Mouse (Mus musculus): ENCODE measurements around the gene Tnni2. TPM values are rescaled to one million over a fixed set of nuclear protein-coding genes. Genes with fewer than 3 reads are reported as not detected.

The Tnni2 gene
- polyA plus RNA-seq, 1 experiment from 2014 or later: 3.3 TPM

Other genes starting within 250 kb of the Tnni2 start
- gene Krtap5-3, start 240.4 kb upstream of the Tnni2 start, polyA plus RNA-seq (2016; fragmentation: Nextera tagmentation; extraction: Ambion mirVana): not detected in 2 replicates
- gene Gm7579, start 229.9 kb upstream of the Tnni2 start, polyA plus RNA-seq (2016; fragmentation: Nextera tagmentation; extraction: Ambion mirVana): not detected in 2 replicates
- not detected in 2 replicates for gene Krtap5-5, start 211.8 kb upstream of the Tnni2 start, polyA plus RNA-seq (2016; fragmentation: Nextera tagmentation; extraction: Ambion mirVana)
- not detected in 2 replicates for gene Gm40460, start 200.7 kb upstream of the Tnni2 start, polyA plus RNA-seq (2016; fragmentation: Nextera tagmentation; extraction: Ambion mirVana)
- gene Gm2431, start 183.5 kb upstream of the Tnni2 start, polyA plus RNA-seq (2016; fragmentation: Nextera tagmentation; extraction: Ambion mirVana): not detected in 2 replicates
- not detected in 2 replicates for gene Gm4559, start 167.4 kb upstream of the Tnni2 start, polyA plus RNA-seq (2016; fragmentation: Nextera tagmentation; extraction: Ambion mirVana)
- not detected in 2 replicates for gene Krtap5-1, start 144.7 kb upstream of the Tnni2 start, polyA plus RNA-seq (2016; fragmentation: Nextera tagmentation; extraction: Ambion mirVana)
- gene Krtap5-4, start 138.3 kb upstream of the Tnni2 start, polyA plus RNA-seq (2016; fragmentation: Nextera tagmentation; extraction: Ambion mirVana): not detected in 2 replicates
- 0.47 and 1.2 TPM in 2 replicates for gene Ifitm10, start 68.1 kb upstream of the Tnni2 start, polyA plus RNA-seq (2016; fragmentation: Nextera tagmentation; extraction: Ambion mirVana)
- 0.90 and 1.5 TPM in 2 replicates for gene Gm49369, start 59.1 kb upstream of the Tnni2 start, polyA plus RNA-seq (2016; fragmentation: Nextera tagmentation; extraction: Ambion mirVana)
- 200 and 207 TPM in 2 replicates for gene Ctsd, start 53.8 kb upstream of the Tnni2 start, polyA plus RNA-seq (2016; fragmentation: Nextera tagmentation; extraction: Ambion mirVana)
- gene Syt8, start 7.0 kb upstream of the Tnni2 start, polyA plus RNA-seq (2016; fragmentation: Nextera tagmentation; extraction: Ambion mirVana): 0.43 TPM in 1 of 2 replicates, not detected in the other
- 15.6 and 18.4 TPM in 2 replicates for gene Lsp1, start 19.0 kb downstream of the Tnni2 start, polyA plus RNA-seq (2016; fragmentation: Nextera tagmentation; extraction: Ambion mirVana)
- gene Tnnt3, start 57.0 kb downstream of the Tnni2 start, polyA plus RNA-seq (2016; fragmentation: Nextera tagmentation; extraction: Ambion mirVana): 5.7 and 8.7 TPM in 2 replicates
- gene Mrpl23, start 90.9 kb downstream of the Tnni2 start, polyA plus RNA-seq (2016; fragmentation: Nextera tagmentation; extraction: Ambion mirVana): 13.5 and 14.7 TPM in 2 replicates
- 254 and 320 TPM in 2 replicates for gene Igf2, start 225.0 kb downstream of the Tnni2 start, polyA plus RNA-seq (2016; fragmentation: Nextera tagmentation; extraction: Ambion mirVana)
- gene Gm49394, start 228.1 kb downstream of the Tnni2 start, polyA plus RNA-seq (2016; fragmentation: Nextera tagmentation; extraction: Ambion mirVana): not detected in 2 replicates

Measured in neural tube, embryonic 12.5 days (tissue).